Mouse (Mus musculus) embryonic facial prominence, embryonic 12.5 days (tissue): ENCODE measurements around the gene Gm3448. TPM values are rescaled to one million over a fixed set of nuclear protein-coding genes. Genes with fewer than 3 reads are reported as not detected.
"Not testable (repeated sequence)": the region's sequence is repeated elsewhere in the genome, so short reads cannot be mapped to it uniquely, and the experiment has no call there.

Experiments
- ATAC-seq: fragments of 200-750 bp; cut with Nextera tagmentation; 2 replicates; pipeline ENCODE4 v1.8.0; 2017; ENCODE audit not compliant: insufficient number of reproducible peaks, insufficient read depth, low FRiP score, low TSS enrichment
- H3K27ac ChIP-seq: fragments of 300-500 bp; sonication (generic); 2 replicates; pipeline ENCODE4 v1.5.1; 2016; ENCODE audit warnings: mild to moderate bottlenecking
- H3K27me3 ChIP-seq: fragments of 300-500 bp; sonication (generic); 2 replicates; pipeline ENCODE4 v1.6.1; 2016; ENCODE audit warnings: mild to moderate bottlenecking, moderate library complexity
- H3K36me3 ChIP-seq: fragments of 300-500 bp; sonication (generic); 2 replicates; pipeline ENCODE4 v1.6.1; 2016; ENCODE audit warnings: mild to moderate bottlenecking
- H3K4me1 ChIP-seq: fragments of 300-500 bp; sonication (generic); 2 replicates; pipeline ENCODE4 v1.6.1; 2016
- H3K4me2 ChIP-seq: fragments of 300-500 bp; sonication (generic); replicated peaks from 2 replicates; pipeline ENCODE4 v1.6.1; 2016; ENCODE audit warnings: mild to moderate bottlenecking, moderate library complexity
- H3K4me3 ChIP-seq: fragments of 300-500 bp; sonication (generic); 2 replicates; pipeline ENCODE4 v1.5.1; 2016; ENCODE audit warnings: mild to moderate bottlenecking
- H3K9ac ChIP-seq: fragments of 300-500 bp; sonication (generic); 2 replicates; pipeline ENCODE4 v1.6.1; 2016; ENCODE audit warnings: mild to moderate bottlenecking, moderate library complexity
- H3K9me3 ChIP-seq: fragments of 300-500 bp; sonication (generic); 2 replicates; pipeline ENCODE4 v1.6.1; 2016; ENCODE audit warnings: mild to moderate bottlenecking, moderate library complexity
- WGBS: fragments of 180-500 bp; shearing (Covaris S2); methylation state at CpG from one replicate; pipeline ENCODE4 v1.1.7; 2016; 5-methylcytosine and 5-hydroxymethylcytosine counted together
- polyA plus RNA-seq: library from polyadenylated mRNA; unstranded; fragments of >200 nt; fragmentation: Nextera tagmentation; extraction: Ambion mirVana; gene quantifications from 2 replicates; pipeline ENCODE4 v1.2.1, GENCODE M21; 2016

The Gm3448 gene
- polyA plus RNA-seq, 1 experiment from 2014 or later, result 4.4 TPM

- 40% methylated on average over 13 of the region's 13 CpGs for WGBS
- Histone ChIP-seq H3K4me3 (no peak overlapping the region), H3K4me1 (no peaks in the 10 kb centered on the region), H3K27ac (no peak overlapping the region), H3K9me3 (no peaks in the 10 kb centered on the region), H3K9ac (no peak overlapping the region), H3K4me2 (no peak overlapping the region), H3K36me3 (peaks cover 16% of the 10 kb centered on the region; the same call in 1 of the 2 replicates), H3K27me3 (no peaks in the 10 kb centered on the region)
- no peak for ATAC-seq
Measured at GRCm38 (mm10) chr17:15065391-15066024, 24.2 kb upstream of the Gm3448 start.

GRCm38 (mm10) chr17:15060356-15060755 is 19.0 kb upstream of the Gm3448 start:
- Histone ChIP-seq H3K9me3 (no peaks in the 10 kb centered on the region), H3K36me3 (peaks cover 55% of the 10 kb centered on the region), H3K9ac (no peak overlapping the region), H3K27ac (no peak overlapping the region), H3K4me3 (no peak overlapping the region), H3K4me1 (no peaks in the 10 kb centered on the region), H3K4me2 (no peak overlapping the region), H3K27me3 (no peaks in the 10 kb centered on the region)
- ATAC-seq, result no peak
- WGBS, result 88% methylated on average over 6 of the region's 6 CpGs

- no peak overlapping the region for H3K4me2 ChIP-seq
- no peak overlapping the region for H3K4me3 ChIP-seq
- WGBS, result 94% methylated on average over 14 of the region's 14 CpGs
- H3K4me1 ChIP-seq, result no peaks in the 10 kb centered on the region
- H3K27me3 ChIP-seq, result no peaks in the 10 kb centered on the region
- H3K9me3 ChIP-seq, result no peaks in the 10 kb centered on the region
- H3K9ac ChIP-seq, result no peak overlapping the region
- peaks cover 55% of the 10 kb centered on the region for H3K36me3 ChIP-seq
- ATAC-seq, result no peak
- no peak overlapping the region for H3K27ac ChIP-seq
Measured at GRCm38 (mm10) chr17:15059646-15060045, 18.3 kb upstream of the Gm3448 start.

- H3K27me3 ChIP-seq, result no peaks in the 10 kb centered on the region
- H3K4me3 ChIP-seq, result no peak overlapping the region
- H3K4me1 ChIP-seq, result no peaks in the 10 kb centered on the region
- WGBS, result 86% methylated on average over 5 of the region's 5 CpGs
- H3K9me3 ChIP-seq, result no peaks in the 10 kb centered on the region
- peaks cover 47% of the 10 kb centered on the region for H3K36me3 ChIP-seq
- no peak overlapping the region for H3K9ac ChIP-seq
- H3K27ac ChIP-seq, result no peak overlapping the region
- no peak overlapping the region for H3K4me2 ChIP-seq
- ATAC-seq, result no peak
Measured at GRCm38 (mm10) chr17:15058161-15058591, 16.8 kb upstream of the Gm3448 start.

DNA sequence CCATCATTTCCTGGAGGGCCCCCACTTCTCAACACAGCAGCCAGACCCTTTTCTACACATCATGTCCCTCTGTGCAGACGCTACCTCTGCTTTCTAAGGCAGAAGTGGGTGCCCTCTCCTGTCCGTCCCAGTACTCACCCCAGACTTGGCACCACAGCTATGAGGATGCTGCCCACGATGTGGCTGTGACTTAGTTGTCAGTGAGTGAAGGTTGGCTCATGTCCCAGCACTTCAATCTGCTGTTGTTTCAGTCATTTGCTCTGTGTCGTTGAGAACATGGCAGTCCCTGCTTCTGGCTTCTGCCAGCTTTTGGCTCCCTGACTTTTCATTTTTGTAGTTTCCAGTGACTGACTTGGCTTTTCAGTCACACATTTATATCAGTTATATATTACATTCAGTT is 14.6 kb upstream of the Gm3448 start:
- no peak overlapping the region for H3K4me3 ChIP-seq
- 86% methylated on average over 4 of the region's 4 CpGs for WGBS
- no peak for ATAC-seq
- H3K27me3 ChIP-seq, result no peaks in the 10 kb centered on the region
- no peak overlapping the region for H3K9ac ChIP-seq
- no peaks in the 10 kb centered on the region for H3K9me3 ChIP-seq
- peaks cover 44% of the 10 kb centered on the region for H3K36me3 ChIP-seq
- H3K4me2 ChIP-seq, result no peak overlapping the region
- H3K4me1 ChIP-seq, result no peaks in the 10 kb centered on the region
- H3K27ac ChIP-seq, result no peak overlapping the region

- not testable (repeated sequence) for H3K4me1 ChIP-seq, H3K27me3 ChIP-seq, H3K4me3 ChIP-seq, ATAC-seq, H3K4me2 ChIP-seq, H3K9me3 ChIP-seq, H3K27ac ChIP-seq, H3K9ac ChIP-seq
- WGBS, result 84% methylated on average over 12 of the region's 13 CpGs
- peaks cover 27% of the 10 kb centered on the region for H3K36me3 ChIP-seq
Measured at GRCm38 (mm10) chr17:15053829-15054200, 12.5 kb upstream of the Gm3448 start.

GRCm38 (mm10) chr17:15053183-15053828 is 12.0 kb upstream of the Gm3448 start:
- not testable (repeated sequence) for H3K9ac ChIP-seq, H3K9me3 ChIP-seq, H3K4me3 ChIP-seq, ATAC-seq, H3K27me3 ChIP-seq, H3K4me2 ChIP-seq, H3K4me1 ChIP-seq, H3K27ac ChIP-seq
- 89% methylated on average over 6 of the region's 8 CpGs for WGBS
- H3K36me3 ChIP-seq, result peaks cover 22% of the 10 kb centered on the region

- not testable (repeated sequence) for H3K4me1 ChIP-seq, H3K4me2 ChIP-seq, H3K27ac ChIP-seq, H3K4me3 ChIP-seq, H3K9me3 ChIP-seq, H3K27me3 ChIP-seq, H3K9ac ChIP-seq, ATAC-seq
- WGBS, result 67% methylated on average over 1 of the region's 1 CpGs
- H3K36me3 ChIP-seq, result peaks cover 17% of the 10 kb centered on the region
Measured at GRCm38 (mm10) chr17:15052766-15053165, 11.4 kb upstream of the Gm3448 start.

DNA sequence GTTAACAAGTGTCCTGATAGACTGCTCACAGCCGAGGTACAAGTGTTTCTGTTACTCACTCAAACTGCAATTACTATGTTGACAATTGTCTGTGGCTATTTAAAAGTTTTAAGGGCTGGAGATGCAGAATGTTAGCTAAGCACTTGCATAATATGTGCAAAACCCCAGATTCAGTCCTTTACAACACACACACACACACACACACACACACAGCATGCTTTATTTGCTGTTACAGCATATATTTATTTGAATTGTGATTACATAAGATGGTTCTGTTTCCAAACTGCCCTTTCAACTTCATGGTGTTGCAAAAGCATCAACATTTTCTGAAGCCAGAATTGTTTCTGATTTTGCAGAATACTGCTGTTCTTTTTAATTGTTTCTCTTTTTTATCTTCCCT is 9.0 kb upstream of the Gm3448 start:
- ATAC-seq, H3K4me2 ChIP-seq, H3K4me1 ChIP-seq, H3K9me3 ChIP-seq, H3K9ac ChIP-seq, H3K27me3 ChIP-seq, H3K36me3 ChIP-seq, H3K27ac ChIP-seq, H3K4me3 ChIP-seq: not testable (repeated sequence)
- WGBS, result no CpG with 5 or more reads among the region's 1 CpGs

DNA sequence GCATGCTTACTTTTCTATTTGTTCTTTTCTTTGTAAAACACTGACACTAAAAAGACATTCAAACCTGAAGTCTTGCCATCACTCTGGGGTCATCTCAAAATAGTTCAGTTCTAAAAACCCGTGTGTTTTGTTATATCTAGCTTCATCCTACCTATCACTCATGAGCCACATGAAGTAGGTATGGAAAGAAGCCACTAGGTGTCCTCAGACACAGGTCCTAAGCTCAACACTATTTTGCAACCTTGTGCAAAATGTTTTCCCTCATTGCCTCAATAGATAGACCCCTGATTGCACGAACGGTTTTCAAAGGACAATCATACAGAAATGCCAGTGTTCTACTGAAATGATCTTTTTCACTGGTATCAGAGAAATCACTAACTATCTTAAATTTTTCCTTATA is 882 bp downstream of the Gm3448 start:
- not testable (repeated sequence) for H3K36me3 ChIP-seq, H3K4me2 ChIP-seq, ATAC-seq, H3K9ac ChIP-seq, H3K27me3 ChIP-seq, H3K4me3 ChIP-seq, H3K9me3 ChIP-seq, H3K4me1 ChIP-seq, H3K27ac ChIP-seq
- no CpG with 5 or more reads among the region's 3 CpGs for WGBS

DNA sequence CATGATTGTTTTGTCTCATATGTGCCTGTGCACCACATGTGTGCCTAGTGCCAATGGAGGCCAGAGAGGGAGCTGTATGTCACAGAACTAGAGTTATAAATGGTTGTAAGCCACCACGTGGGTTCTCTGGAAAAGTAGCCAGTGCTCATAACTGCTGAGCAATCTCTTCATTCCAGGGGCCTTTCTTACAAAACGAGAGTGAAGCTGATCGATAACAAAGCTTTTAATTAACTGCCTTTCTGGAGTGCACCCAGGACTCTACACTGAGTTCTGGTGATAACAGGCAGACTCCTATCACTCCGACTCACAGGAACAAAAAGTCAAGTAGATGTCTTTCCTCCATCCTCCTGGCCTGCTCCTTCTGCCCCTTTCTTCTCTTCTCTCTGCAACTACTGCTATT is 9.9 kb downstream of the Gm3448 start:
- H3K4me1 ChIP-seq, H3K27ac ChIP-seq, H3K36me3 ChIP-seq, H3K9me3 ChIP-seq, ATAC-seq, H3K4me2 ChIP-seq, H3K9ac ChIP-seq, H3K4me3 ChIP-seq, H3K27me3 ChIP-seq: not testable (repeated sequence)
- no CpG with 5 or more reads among the region's 4 CpGs for WGBS

- not testable (repeated sequence) for ATAC-seq, H3K9me3 ChIP-seq, H3K27ac ChIP-seq, H3K9ac ChIP-seq, H3K4me2 ChIP-seq, H3K27me3 ChIP-seq, H3K4me3 ChIP-seq, H3K36me3 ChIP-seq, H3K4me1 ChIP-seq
- WGBS, result no CpG with 5 or more reads among the region's 6 CpGs
Measured at GRCm38 (mm10) chr17:15025513-15025912, 15.8 kb downstream of the Gm3448 start.
